Mouse (Mus musculus): ENCODE results near the gene Rpl21. TPM values are rescaled to one million over a fixed set of nuclear protein-coding genes. Genes with fewer than 3 reads are reported as not detected.

Gene Rpl21
- polyA plus RNA-seq, 1 experiment = 381 TPM

DNA sequence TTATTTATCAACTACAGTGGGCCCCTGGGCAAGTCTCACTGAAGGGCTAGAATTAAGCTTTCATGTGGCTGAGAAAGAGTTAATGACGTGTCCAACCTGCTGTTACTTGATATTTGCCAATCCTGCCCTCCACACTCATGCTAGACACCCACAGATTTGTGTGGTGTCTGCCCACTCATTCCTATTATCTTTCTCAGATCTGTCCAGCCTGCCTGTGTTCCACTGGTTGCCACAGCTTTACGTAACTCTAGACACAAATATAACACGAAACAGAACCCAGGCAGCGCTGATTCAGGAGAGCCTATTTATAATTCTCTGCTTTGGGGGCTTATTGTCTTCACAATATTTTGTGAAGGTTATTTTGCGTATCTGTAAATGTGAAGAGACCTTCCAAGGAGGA is 8.6 kb downstream of the Rpl21 start:
- peak overlapping the region; percentile 10; the same call in 1 of the 2 replicates for H3K27ac ChIP-seq (ENCODE audit: insufficient read depth, low read length)
- peaks cover 4% of the 10 kb centered on the region; the same call in 1 of the 2 replicates for H3K4me1 ChIP-seq (ENCODE audit: control insufficient read depth, insufficient read depth, low read length)
- H3K4me3 ChIP-seq (ENCODE audit: insufficient read depth, low read length) = no peak overlapping the region
- no peak for TF ChIP-seq POLR2A (IDR thresholded peaks at IDR 0.05; ENCODE audit: extremely low read depth, insufficient read depth, low read length)

DNA sequence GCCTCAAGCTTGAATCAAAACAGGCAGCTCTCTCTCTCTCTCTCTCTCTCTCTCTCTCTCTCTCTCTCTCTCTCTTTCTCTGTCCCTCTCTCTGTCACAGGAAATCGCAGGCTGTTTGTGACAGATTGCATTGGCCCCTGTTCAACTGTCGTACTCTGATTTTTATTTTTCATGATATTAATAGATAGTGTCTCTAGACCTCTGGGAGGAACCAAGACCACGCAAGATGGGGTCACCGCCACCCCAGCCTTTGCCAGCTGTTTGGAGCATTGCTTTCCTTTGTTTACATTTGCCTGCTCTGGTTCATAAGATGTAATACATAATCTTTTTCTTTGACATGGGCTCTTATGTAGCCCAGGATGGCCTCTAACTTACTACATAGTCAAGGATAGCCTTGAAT is 9.3 kb downstream of the Rpl21 start:
- Histone ChIP-seq H3K4me3 (ENCODE audit: insufficient read depth, low read length) (no peak overlapping the region), H3K27ac (ENCODE audit: insufficient read depth, low read length) (no peak overlapping the region), H3K4me1 (ENCODE audit: control insufficient read depth, insufficient read depth, low read length) (peaks cover 4% of the 10 kb centered on the region; the same call in 1 of the 2 replicates)
- TF ChIP-seq CTCF (IDR thresholded peaks at IDR 0.05; ENCODE audit: extremely low read depth, insufficient read depth, low read length) (no peak), POLR2A (IDR thresholded peaks at IDR 0.05; ENCODE audit: extremely low read depth, insufficient read depth, low read length) (no peak)

DNA sequence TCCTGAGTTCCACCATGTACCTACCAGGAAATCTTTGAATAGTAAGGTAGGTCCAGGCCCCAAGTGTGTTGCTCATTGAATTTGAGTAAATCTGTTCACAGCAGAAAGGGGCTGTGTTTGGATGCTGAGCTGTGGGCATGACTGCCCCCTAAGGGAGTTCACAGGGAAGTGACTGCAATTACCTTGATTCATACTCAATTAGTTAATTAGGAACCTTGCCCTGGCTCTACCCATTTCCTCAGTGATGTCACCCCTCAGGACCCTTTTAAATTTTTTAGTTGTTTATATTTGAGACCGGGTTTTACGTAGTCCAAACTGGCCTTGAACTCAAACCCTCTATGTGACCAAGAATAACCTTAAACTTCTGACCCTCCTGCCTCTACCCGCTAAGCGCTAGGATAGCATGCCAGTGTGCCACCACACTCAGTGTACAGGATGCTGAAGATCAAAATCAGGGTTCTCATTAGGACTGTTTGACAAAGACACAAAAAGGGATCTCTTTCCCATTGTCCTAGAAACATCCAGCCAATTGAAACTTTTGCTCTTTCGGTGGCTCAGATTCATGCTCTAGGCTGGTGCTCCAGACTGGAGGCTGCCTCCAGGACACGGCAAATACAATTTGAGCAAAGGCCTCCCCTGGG is 11.7 kb downstream of the Rpl21 start:
- peak overlapping the region; percentile 62; the same call in 1 of the 2 replicates for H3K4me3 ChIP-seq (ENCODE audit: insufficient read depth, low read length)

DNA sequence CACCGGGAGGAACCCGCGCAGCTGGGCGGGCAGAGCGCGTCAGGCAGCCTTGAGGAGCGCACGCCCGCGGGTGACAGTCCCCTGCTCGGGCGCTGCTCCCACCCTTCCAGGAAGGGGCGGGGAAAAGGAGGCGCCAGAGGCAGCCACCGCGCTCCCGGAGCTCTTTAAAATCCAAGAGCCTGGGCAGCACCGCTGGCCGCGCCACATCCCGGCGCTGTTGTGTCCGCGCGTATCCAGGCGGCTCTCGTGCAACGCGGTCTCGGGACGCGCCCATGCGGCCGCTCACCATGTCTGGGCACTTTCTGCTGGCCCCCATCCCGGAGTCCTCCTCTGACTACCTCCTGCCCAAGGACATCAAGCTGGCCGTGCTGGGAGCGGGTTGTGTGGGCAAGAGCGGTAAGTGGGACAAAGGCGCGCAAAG is 12.3 kb downstream of the Rpl21 start, which contains the start of gene Rasl11a:
TSS of gene Rasl11a (plus strand) at position 127 of the 421 bp plus-strand sequence.
- TF ChIP-seq POLR2A (IDR thresholded peaks at IDR 0.05; ENCODE audit: extremely low read depth, insufficient read depth, low read length) (peak; percentile 51; the same call in 1 of the 2 replicates), CTCF (IDR thresholded peaks at IDR 0.05; ENCODE audit: extremely low read depth, insufficient read depth, low read length) (no peak)
- peak within 1 kb of the TSS; percentile 13; the same call in 1 of the 2 replicates for H3K27ac ChIP-seq (ENCODE audit: insufficient read depth, low read length)
- H3K4me1 ChIP-seq (ENCODE audit: control insufficient read depth, insufficient read depth, low read length) = peaks cover 4% of the 10 kb centered on the region; the same call in 1 of the 2 replicates
- H3K4me3 ChIP-seq (ENCODE audit: insufficient read depth, low read length) = peak within 1 kb of the TSS; percentile 62

More for the DNA sequence above, 11.7 kb downstream of the Rpl21 start:
- Histone ChIP-seq H3K27ac (ENCODE audit: insufficient read depth, low read length) (peak overlapping the region; percentile 13; the same call in 1 of the 2 replicates), H3K4me1 (ENCODE audit: control insufficient read depth, insufficient read depth, low read length) (peaks cover 4% of the 10 kb centered on the region; the same call in 1 of the 2 replicates)
- TF ChIP-seq CTCF (IDR thresholded peaks at IDR 0.05; ENCODE audit: extremely low read depth, insufficient read depth, low read length) (peak; percentile 43), POLR2A (IDR thresholded peaks at IDR 0.05; ENCODE audit: extremely low read depth, insufficient read depth, low read length) (no peak)

DNA sequence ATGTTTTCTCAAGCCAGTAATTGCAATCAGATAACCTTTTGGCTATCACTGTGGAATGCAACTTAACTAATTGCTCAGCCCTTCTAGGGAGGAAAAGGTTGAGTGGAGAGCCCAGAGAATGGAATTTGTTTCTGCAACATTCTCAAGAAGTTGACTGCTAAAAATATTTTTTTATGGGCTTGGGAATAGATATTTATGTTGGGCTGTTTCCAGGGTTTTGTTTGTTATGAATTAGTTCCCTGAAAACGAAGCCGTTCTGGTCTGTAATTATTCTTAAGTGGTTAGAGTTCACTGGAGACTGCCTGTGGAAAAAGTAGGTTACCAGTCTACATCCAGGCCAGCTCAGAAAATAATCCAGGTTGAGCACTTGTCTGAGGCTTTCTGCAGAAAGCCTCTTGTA is 13.8 kb downstream of the Rpl21 start:
- peaks cover 3% of the 10 kb centered on the region; the same call in 1 of the 2 replicates for H3K4me1 ChIP-seq (ENCODE audit: control insufficient read depth, insufficient read depth, low read length)
- TF ChIP-seq CTCF (IDR thresholded peaks at IDR 0.05; ENCODE audit: extremely low read depth, insufficient read depth, low read length) = no peak
- no peak for TF ChIP-seq POLR2A (IDR thresholded peaks at IDR 0.05; ENCODE audit: extremely low read depth, insufficient read depth, low read length)
- no peak overlapping the region for H3K27ac ChIP-seq (ENCODE audit: insufficient read depth, low read length)
- no peak overlapping the region for H3K4me3 ChIP-seq (ENCODE audit: insufficient read depth, low read length)

DNA sequence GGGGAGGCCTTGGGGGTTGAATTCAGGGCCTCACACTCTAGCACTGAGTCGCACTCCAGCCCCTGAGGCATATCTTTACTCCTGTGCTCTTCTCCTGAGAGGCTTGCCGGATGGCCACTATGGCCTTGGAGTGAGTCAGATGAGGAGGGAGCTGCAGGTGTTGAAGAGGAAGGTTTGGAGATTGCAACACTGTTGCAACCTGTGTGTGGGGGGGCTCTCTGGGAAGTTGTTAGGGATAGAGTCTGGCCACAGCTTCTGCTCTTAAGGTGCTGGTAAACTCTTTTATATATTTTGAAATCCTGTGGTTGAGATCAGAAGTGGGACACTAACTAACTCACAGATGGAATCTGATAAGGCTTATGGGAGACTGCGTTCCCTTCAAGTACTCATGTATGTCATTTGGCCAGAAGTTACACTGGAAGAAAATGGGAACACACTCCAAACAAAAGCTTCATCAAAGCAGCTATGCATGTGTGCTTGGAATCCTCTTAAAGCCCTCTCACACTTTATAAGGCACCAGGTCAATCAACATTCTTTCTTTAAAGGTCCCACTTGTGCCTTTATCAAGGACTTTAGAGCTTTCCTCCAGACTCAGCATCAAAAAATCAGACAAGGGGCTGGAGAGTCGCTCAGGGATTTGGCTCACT is 16.4 kb downstream of the Rpl21 start:
- Histone ChIP-seq H3K4me3 (ENCODE audit: insufficient read depth, low read length) (no peak overlapping the region), H3K27ac (ENCODE audit: insufficient read depth, low read length) (no peak overlapping the region), H3K4me1 (ENCODE audit: control insufficient read depth, insufficient read depth, low read length) (peaks cover 3% of the 10 kb centered on the region; the same call in 1 of the 2 replicates)
- TF ChIP-seq CTCF (IDR thresholded peaks at IDR 0.05; ENCODE audit: extremely low read depth, insufficient read depth, low read length) (no peak), POLR2A (IDR thresholded peaks at IDR 0.05; ENCODE audit: extremely low read depth, insufficient read depth, low read length) (no peak)

DNA sequence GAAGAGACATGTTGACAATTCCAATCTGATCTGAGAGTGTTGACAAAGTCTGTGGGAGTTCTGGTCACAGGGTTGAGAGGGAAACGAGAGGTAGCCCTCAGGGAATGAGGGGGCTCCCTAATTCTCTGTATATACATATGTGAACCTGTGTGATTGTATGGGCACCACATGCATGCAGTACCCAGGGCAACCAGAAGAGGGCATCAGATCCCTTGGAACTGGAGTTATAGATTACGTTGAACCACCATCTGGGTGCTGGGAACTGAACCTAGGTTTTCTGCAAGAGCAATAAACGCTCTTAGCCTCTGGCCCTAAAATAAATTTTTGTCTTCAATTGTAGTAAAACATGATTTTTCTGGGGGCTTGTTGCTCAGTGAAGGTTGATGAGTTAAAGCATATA is 23.4 kb downstream of the Rpl21 start:
- no peak overlapping the region for H3K27ac ChIP-seq (ENCODE audit: insufficient read depth, low read length)
- TF ChIP-seq CTCF (IDR thresholded peaks at IDR 0.05; ENCODE audit: extremely low read depth, insufficient read depth, low read length) (no peak), POLR2A (IDR thresholded peaks at IDR 0.05; ENCODE audit: extremely low read depth, insufficient read depth, low read length) (no peak)
- H3K4me1 ChIP-seq (ENCODE audit: control insufficient read depth, insufficient read depth, low read length) = 0 out of 2 replicates have a peak, but pooled peaks cover 2% of the 10 kb centered on the region
- no peak overlapping the region for H3K4me3 ChIP-seq (ENCODE audit: insufficient read depth, low read length)

DNA sequence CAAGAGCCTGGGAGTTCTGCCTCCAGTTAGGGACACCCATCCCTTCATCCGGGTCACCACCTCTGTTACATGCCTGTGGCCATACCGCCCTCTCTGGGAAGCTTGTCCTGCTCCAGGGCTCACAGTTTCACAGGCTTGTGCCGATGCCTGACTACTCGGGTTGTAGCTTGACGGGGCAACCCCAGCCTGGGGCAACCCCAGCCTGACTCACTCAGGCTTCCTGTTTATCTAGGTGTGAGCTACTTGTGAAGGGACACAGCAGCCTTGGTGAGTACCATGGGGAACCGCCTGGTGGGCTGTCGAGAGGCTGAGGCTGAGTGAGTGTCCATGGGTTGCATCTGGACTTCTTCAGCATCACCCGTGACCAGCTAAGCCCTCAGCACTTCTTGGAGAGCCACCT is 24.9 kb downstream of the Rpl21 start:
- TF ChIP-seq POLR2A (IDR thresholded peaks at IDR 0.05; ENCODE audit: extremely low read depth, insufficient read depth, low read length) = no peak
- TF ChIP-seq CTCF (IDR thresholded peaks at IDR 0.05; ENCODE audit: extremely low read depth, insufficient read depth, low read length) = no peak
- Histone ChIP-seq H3K27ac (ENCODE audit: insufficient read depth, low read length) (no peak overlapping the region), H3K4me3 (ENCODE audit: insufficient read depth, low read length) (no peak overlapping the region), H3K4me1 (ENCODE audit: control insufficient read depth, insufficient read depth, low read length) (peaks cover 4% of the 10 kb centered on the region; the same call in 1 of the 2 replicates)

DNA sequence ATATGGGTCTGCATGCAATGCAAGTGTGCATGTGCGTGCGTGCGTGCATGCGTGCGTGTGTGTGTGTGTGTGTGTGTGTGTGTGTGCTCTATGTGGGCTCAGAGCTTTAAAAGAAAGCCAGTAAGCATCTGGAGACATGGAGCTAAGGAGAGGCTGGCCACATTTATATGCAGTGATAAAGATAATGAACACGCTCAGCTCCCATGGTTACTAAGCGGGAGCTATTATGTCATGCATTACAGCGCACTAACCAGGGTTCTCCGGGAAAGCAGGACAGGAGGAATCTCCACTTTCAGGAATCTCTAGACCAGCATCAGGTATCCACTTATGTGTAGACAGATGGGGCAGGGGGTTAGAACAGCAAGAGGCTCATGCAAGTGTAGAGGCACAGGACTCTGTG is 26.1 kb downstream of the Rpl21 start:
- H3K4me3 ChIP-seq (ENCODE audit: insufficient read depth, low read length) = no peak overlapping the region
- TF ChIP-seq POLR2A (IDR thresholded peaks at IDR 0.05; ENCODE audit: extremely low read depth, insufficient read depth, low read length) (no peak), CTCF (IDR thresholded peaks at IDR 0.05; ENCODE audit: extremely low read depth, insufficient read depth, low read length) (no peak)
- no peak overlapping the region for H3K27ac ChIP-seq (ENCODE audit: insufficient read depth, low read length)
- peaks cover 4% of the 10 kb centered on the region; the same call in 1 of the 2 replicates for H3K4me1 ChIP-seq (ENCODE audit: control insufficient read depth, insufficient read depth, low read length)

Measured in cortical plate, adult 2 months (tissue).